Mouse (Mus musculus): Measurements from ENCODE around the gene Atp6v0a1. TPM values are rescaled to one million over a fixed set of nuclear protein-coding genes. Genes with fewer than 3 reads are reported as not detected.

Atp6v0a1 gene
- total and polyA plus RNA-seq, 2 experiments: 21.5 to 37.7 TPM

DNA sequence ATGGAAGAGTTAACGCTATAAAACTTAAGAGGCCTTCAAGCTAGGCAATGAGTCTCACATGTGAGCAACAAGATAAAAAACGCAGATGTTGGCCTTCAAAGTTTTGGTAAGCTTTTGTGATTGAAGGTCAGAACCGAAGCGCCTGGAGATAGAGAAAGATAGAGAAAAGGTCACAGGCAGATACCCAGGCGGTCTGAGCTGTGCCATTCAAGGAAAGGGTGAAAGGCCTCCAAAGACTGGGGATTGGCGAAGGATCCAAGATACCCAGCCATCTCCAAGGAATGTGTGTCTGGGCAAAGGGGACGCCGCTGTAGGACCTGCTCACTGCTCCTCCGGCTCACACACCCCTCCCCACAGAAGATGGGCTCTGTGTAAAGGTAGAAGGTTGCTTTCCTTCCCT, 55.8 kb downstream of the Atp6v0a1 start:
- Histone ChIP-seq H3K27ac (replicated peaks; ENCODE audit: insufficient read depth, low read depth, low read length) (peak overlapping the region; percentile 42), H3K36me3 (ENCODE audit: control insufficient read depth, insufficient read depth, low read length) (no peaks in the 10 kb centered on the region), H3K4me3 (ENCODE audit: insufficient read depth, low read depth, low read length) (no peak overlapping the region), H3K27me3 (ENCODE audit: control insufficient read depth, insufficient read depth, low read length) (no peaks in the 10 kb centered on the region), H3K79me2 (ENCODE audit: control insufficient read depth, insufficient read depth, low read length) (no peaks in the 10 kb centered on the region), H3K9ac (ENCODE audit: low read depth, low read length) (no peak overlapping the region), H3K4me1 (ENCODE audit: control insufficient read depth, insufficient read depth, low read length) (peaks cover 31% of the 10 kb centered on the region)
- DNase-seq (ENCODE audit: extremely low read depth, low read depth, low spot score): peak; percentile 34
- WGBS: 70% methylated on average over 9 of the region's 9 CpGs
- TF ChIP-seq CTCF (IDR thresholded peaks at IDR 0.05; ENCODE audit: low read depth, low read length) (no peak), POLR2A (IDR thresholded peaks at IDR 0.05; ENCODE audit: extremely low read depth, insufficient read depth, low read length) (no peak)

DNA sequence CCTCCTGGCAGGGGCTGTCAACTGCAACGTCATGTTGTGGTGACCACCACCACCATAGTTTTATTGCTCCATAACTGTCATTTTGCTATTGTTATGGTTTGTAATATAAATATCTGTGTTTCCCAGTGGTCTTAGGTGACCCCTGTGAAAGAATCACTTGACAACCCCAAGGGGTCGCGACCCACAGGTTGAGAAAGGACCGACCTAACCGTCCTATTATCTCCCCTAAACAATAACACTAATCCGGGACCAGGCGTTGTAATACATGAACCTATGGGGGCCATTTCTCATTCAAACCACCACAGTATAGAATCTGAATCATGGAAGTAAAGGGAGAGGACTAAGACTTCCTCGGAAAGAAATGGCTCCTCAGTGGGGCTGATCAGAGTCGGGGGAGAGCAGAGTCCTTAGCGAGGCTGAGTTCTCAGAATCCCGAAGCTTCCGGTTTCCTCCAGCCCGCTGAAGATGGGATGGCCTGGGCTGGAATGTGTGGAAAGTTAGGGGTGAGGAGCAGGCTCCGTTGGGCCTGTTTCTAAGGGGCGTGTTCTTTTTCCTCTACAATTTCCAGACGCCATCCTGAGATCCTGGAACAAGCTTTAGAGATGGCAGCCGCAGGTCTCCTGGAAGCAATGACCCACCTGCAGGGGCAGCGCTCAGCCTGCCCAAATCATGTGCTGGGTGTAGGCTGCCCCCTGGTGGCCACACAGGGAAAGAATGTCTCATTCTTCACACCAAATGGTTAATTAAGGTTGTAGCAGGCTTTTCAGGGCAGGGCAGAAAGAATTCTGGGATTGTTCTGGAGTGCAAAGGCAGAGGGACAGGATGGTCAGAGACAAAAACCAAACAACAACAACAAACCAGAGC, 57.5 kb downstream of the Atp6v0a1 start:
- TF ChIP-seq CTCF (IDR thresholded peaks at IDR 0.05; ENCODE audit: low read depth, low read length) (peak; percentile 96), POLR2A (IDR thresholded peaks at IDR 0.05; ENCODE audit: extremely low read depth, insufficient read depth, low read length) (no peak)
- peak overlapping the region; percentile 10; the same call in 1 of the 2 replicates for H3K4me3 ChIP-seq (ENCODE audit: insufficient read depth, low read depth, low read length)
- no peaks in the 10 kb centered on the region for H3K79me2 ChIP-seq (ENCODE audit: control insufficient read depth, insufficient read depth, low read length)
- no peaks in the 10 kb centered on the region for H3K36me3 ChIP-seq (ENCODE audit: control insufficient read depth, insufficient read depth, low read length)
- DNase-seq (ENCODE audit: extremely low read depth, low read depth, low spot score): peak; percentile 63
- WGBS: 12% methylated on average over 18 of the region's 18 CpGs
- peaks cover 32% of the 10 kb centered on the region for H3K4me1 ChIP-seq (ENCODE audit: control insufficient read depth, insufficient read depth, low read length)
- H3K27me3 ChIP-seq (ENCODE audit: control insufficient read depth, insufficient read depth, low read length): no peaks in the 10 kb centered on the region
- peak overlapping the region; percentile 54; the same call in 1 of the 2 replicates for H3K9ac ChIP-seq (ENCODE audit: low read depth, low read length)
- H3K27ac ChIP-seq (replicated peaks; ENCODE audit: insufficient read depth, low read depth, low read length): peak overlapping the region; percentile 36

DNA sequence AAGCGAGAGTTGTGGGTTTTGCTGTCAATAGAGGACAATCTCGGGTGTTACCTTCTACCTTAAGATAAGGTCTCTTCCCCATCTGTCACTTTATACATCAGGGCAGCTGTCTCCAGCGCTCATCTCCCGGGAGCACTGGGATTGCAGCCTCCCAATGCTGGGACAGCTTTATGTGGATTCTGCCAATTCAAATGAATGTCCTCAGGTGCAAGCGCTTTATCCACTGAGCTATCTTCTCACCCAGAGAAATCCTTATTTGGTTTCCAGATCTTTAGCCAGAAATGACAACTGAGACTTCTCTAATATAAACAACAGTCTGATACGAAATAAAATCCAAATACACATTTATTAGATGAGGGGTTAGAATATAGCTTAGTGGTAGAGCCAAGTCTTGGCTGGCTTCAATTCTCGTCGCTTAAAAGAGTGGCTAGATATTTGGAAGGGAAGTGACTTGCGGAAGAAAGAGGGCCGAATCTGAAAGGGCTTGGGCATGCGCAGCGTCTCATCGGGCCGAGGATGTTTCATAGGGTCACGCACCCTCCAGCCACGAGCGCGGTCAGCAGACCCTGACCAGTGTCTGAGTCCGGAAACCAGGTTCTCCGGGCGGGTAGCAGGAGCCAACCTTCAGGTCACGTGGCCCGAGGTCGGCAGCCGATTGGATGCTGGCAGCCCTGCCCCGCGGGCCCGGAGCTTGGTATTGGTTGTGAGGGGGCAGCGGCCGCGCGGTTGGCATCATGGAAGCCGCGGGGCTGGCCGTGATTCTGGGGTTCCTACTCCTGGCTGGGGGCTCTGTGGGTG, 60.3 kb downstream of the Atp6v0a1 start, which contains the start of gene Naglu:
Gene Naglu, plus strand, starts transcription at position 622 of the 798 bp plus-strand sequence.
- Histone ChIP-seq H3K4me1 (ENCODE audit: control insufficient read depth, insufficient read depth, low read length) (peaks cover 12% of the 10 kb centered on the region), H3K79me2 (ENCODE audit: control insufficient read depth, insufficient read depth, low read length) (no peaks in the 10 kb centered on the region), H3K27me3 (ENCODE audit: control insufficient read depth, insufficient read depth, low read length) (no peaks in the 10 kb centered on the region), H3K36me3 (ENCODE audit: control insufficient read depth, insufficient read depth, low read length) (no peaks in the 10 kb centered on the region), H3K9ac (ENCODE audit: low read depth, low read length) (peak within 1 kb of the TSS; percentile 86), H3K27ac (replicated peaks; ENCODE audit: insufficient read depth, low read depth, low read length) (peak within 1 kb of the TSS; percentile 59), H3K4me3 (ENCODE audit: insufficient read depth, low read depth, low read length) (peak within 1 kb of the TSS; percentile 85)
- DNase-seq (ENCODE audit: extremely low read depth, low read depth, low spot score): peak; percentile 86
- 4% methylated on average over 35 of the region's 35 CpGs for WGBS
- TF ChIP-seq CTCF (IDR thresholded peaks at IDR 0.05; ENCODE audit: low read depth, low read length) (no peak), POLR2A (IDR thresholded peaks at IDR 0.05; ENCODE audit: extremely low read depth, insufficient read depth, low read length) (0 out of 2 replicates have a peak, but pooled peaks have one; percentile 29)

DNA sequence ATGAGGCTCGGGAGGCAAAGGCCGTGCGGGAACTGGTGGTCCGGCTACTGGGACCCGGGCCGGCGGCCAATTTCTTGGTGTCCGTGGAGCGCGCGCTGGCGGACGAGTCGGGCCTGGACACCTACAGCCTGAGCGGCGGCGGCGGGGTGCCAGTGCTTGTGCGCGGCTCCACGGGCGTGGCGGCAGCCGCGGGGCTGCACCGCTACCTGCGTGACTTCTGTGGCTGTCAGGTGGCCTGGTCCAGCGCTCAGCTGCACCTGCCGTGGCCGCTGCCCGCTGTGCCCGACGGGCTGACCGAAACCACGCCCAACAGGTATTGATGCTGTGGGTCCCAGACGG, 60.9 kb downstream of the Atp6v0a1 start:
- no peak for TF ChIP-seq CTCF (IDR thresholded peaks at IDR 0.05; ENCODE audit: low read depth, low read length)
- TF ChIP-seq POLR2A (IDR thresholded peaks at IDR 0.05; ENCODE audit: extremely low read depth, insufficient read depth, low read length): no peak
- no peak for DNase-seq (ENCODE audit: extremely low read depth, low read depth, low spot score)
- WGBS: 2% methylated on average over 36 of the region's 36 CpGs
- H3K4me3 ChIP-seq (ENCODE audit: insufficient read depth, low read depth, low read length): peak overlapping the region; percentile 85
- peak overlapping the region; percentile 86 for H3K9ac ChIP-seq (ENCODE audit: low read depth, low read length)
- H3K4me1 ChIP-seq (ENCODE audit: control insufficient read depth, insufficient read depth, low read length): peaks cover 10% of the 10 kb centered on the region
- peak overlapping the region; percentile 59 for H3K27ac ChIP-seq (replicated peaks; ENCODE audit: insufficient read depth, low read depth, low read length)
- H3K79me2 ChIP-seq (ENCODE audit: control insufficient read depth, insufficient read depth, low read length): no peaks in the 10 kb centered on the region
- no peaks in the 10 kb centered on the region for H3K36me3 ChIP-seq (ENCODE audit: control insufficient read depth, insufficient read depth, low read length)
- H3K27me3 ChIP-seq (ENCODE audit: control insufficient read depth, insufficient read depth, low read length): no peaks in the 10 kb centered on the region

DNA sequence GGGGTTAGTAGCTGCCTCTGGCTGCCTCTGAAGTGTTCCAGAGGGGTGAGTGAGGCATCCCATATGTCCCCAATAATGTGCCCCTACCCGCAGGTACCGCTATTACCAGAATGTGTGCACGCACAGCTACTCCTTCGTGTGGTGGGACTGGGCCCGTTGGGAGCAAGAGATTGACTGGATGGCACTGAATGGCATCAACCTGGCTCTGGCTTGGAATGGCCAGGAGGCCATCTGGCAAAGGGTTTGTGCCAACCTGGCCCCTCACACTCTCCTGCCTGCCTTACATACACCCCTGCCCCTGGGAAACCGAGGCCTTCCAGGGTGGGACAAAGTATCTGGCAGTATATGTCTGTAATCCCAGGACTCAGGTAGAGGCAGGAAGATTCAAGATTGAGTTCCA, 61.7 kb downstream of the Atp6v0a1 start:
- Histone ChIP-seq H3K4me3 (ENCODE audit: insufficient read depth, low read depth, low read length) (no peak overlapping the region), H3K79me2 (ENCODE audit: control insufficient read depth, insufficient read depth, low read length) (no peaks in the 10 kb centered on the region), H3K27me3 (ENCODE audit: control insufficient read depth, insufficient read depth, low read length) (no peaks in the 10 kb centered on the region), H3K27ac (replicated peaks; ENCODE audit: insufficient read depth, low read depth, low read length) (no peak overlapping the region), H3K36me3 (ENCODE audit: control insufficient read depth, insufficient read depth, low read length) (no peaks in the 10 kb centered on the region), H3K4me1 (ENCODE audit: control insufficient read depth, insufficient read depth, low read length) (peaks cover 7% of the 10 kb centered on the region), H3K9ac (ENCODE audit: low read depth, low read length) (no peak overlapping the region)
- no peak for DNase-seq (ENCODE audit: extremely low read depth, low read depth, low spot score)
- TF ChIP-seq POLR2A (IDR thresholded peaks at IDR 0.05; ENCODE audit: extremely low read depth, insufficient read depth, low read length) (no peak), CTCF (IDR thresholded peaks at IDR 0.05; ENCODE audit: low read depth, low read length) (no peak)
- WGBS: 82% methylated on average over 6 of the region's 6 CpGs

Data from liver, adult 2 months (tissue).